Mouse (Mus musculus): ENCODE results near the gene Rundc1.
"Not testable (repeated sequence)": the region's sequence is repeated elsewhere in the genome, so short reads cannot be mapped to it uniquely, and the experiment has no call there.

Gene Rundc1

DNA sequence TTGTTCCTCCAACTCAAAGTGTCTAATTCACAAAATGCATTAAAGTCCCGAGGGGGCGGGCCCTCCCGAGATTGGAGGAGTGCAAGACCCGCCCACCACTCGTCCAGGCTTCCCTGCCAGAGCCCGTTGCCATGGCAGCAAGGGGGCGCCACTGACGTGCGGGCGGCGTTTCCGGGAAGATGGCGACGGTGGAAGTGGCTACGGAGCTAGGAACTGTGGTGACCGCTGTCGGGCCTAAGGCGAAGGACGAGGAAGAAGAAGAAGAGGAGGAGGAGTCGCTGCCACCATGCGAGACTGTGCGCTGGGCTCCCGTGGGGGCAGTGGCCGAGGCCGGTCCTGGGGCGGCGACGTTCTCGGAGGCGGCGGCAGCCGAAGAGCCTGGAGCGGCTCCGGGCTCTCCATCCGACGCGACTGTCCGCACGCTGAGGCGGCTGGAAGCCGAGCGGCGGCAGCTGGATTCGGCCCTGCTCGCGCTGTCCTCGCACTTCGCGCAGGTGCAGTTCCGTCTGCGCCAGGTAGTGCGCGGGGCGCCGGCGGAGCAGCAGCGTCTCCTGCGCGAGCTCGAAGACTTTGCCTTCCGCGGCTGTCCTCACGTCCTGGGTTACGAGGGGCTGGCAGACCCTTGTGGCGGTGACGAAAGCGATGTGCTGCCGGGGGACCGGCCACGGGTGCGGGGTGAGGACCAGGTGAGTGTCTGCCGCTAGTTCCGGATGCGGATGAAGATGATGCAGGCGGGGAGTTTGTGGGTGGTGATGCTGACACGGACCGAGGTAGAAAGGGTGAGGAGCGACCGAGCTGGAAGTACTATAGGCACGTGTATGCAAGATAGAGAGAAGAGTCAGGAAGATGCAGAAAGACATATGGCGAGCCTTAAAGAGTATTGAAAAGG is at the start of gene Rundc1, which contains the start of gene Ptges3l:
Gene Rundc1, plus strand, starts transcription at position 161 of the 889 bp plus-strand sequence.
Gene Ptges3l, minus strand, starts transcription at position 409 of the 889 bp plus-strand sequence.
- in situ Hi-C loops (cut with MboI, MseI): no loop called here

DNA sequence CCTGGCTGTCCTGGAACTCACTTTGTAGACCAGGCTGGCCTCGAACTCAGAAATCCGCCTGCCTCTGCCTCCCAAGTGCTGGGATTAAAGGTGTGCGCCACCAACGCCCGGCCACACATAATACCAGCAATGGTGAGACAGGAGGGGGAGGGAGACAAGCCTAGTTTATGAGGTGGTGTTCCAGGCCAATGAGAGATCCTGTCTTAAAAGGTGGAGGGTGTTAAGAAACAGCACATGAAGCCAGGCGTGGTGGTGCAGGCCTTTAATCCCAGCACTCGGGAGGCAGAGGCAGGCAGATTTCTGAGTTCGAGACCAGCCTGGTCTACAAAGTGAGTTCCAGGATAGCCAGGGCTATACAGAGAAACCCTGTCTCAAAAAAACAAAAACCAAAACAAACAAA is 46.7 kb upstream of the Rundc1 start:
- in situ Hi-C loops (cut with MboI, MseI): not testable (repeated sequence)

DNA sequence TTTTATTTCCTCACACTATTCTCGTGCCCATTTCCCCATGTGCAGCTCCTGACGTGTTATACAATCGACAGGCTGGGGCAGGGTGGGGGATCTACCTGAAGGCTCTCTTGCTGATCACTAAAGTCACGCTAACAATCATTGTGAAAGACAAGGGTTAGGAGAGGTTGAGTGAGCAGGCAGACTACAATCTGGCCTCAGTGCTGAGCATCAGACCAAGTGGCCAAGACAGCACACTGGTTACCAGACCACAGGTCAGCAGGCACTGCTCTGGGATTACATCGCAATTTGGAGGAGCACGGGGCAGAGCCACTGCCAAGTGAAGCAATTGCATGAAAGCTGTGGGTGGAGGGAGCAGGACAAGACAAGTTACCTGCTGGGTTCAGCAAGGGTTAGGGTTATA is 46.0 kb upstream of the Rundc1 start:
- in situ Hi-C loops (cut with MboI, MseI): no loop called here

DNA sequence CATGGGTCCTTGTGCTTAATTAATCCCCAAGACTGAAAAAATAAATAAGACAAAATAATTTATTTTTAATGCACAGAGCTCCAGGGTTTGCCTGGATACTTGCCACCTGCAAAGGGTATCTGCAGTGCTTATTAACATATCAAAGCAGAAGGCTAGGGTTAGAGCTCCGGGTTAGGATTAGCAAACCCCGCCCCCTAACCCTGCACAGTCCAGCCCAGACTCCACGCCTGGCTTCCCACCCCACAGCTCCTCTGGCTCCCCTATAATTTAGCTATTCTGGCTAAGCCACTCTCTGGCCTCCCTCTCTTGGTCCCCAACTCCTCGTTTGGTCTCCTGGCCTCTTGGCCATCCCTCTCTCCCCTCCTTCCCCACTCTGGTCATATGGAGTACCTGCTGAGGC is 43.1 kb upstream of the Rundc1 start:
- in situ Hi-C loops (cut with MboI, MseI): no loop called here

GRCm38 (mm10) chr11:101395110-101395509 is 29.8 kb upstream of the Rundc1 start:
- in situ Hi-C loops (cut with MboI, MseI): no loop called here

- in situ Hi-C loops (cut with MboI, MseI): no loop called here
Observed at GRCm38 (mm10) chr11:101415306-101415705, 9.6 kb upstream of the Rundc1 start.

GRCm38 (mm10) chr11:101416433-101417100 is 8.3 kb upstream of the Rundc1 start:
- in situ Hi-C loops (cut with MboI, MseI): no loop called here

DNA sequence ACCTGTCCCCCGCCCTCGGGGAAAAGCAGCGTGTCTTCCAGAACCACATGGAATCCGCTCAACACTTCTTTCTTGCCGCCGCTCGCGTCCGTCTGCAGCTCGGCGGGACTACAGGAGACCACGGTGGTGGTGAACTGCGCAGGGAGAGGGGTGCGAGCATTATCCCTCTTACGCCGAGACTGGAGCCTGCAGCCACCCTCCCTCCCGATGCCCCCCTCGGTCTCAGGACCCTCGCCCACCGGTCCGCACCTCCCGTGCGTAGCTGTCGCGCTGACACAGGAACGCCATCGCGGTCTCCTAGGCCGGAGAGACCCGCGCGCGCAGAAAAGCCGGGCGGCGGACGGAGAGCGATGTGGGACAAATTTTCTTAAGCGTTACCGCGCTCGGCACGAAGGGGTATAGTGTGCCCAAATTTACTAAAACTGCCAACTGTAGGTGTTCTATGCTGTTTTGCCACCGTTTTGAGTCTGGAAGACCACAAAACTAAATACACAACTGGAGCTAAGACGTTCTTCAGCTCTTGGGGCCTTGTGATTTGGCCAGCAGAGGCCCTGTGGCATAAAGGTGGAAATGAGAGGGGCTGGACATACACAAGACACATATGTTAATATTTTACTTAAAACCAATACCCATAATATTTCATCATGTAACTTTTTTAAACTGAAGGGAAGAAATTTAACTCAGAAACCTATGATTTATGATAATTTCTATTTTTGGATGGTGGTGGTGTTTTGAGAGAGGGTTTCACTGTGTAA is 7.6 kb upstream of the Rundc1 start, which contains the start of gene Aarsd1:
Gene Aarsd1, minus strand, starts transcription at position 515 of the 755 bp plus-strand sequence.
- in situ Hi-C loops (cut with MboI, MseI): no loop called here

DNA sequence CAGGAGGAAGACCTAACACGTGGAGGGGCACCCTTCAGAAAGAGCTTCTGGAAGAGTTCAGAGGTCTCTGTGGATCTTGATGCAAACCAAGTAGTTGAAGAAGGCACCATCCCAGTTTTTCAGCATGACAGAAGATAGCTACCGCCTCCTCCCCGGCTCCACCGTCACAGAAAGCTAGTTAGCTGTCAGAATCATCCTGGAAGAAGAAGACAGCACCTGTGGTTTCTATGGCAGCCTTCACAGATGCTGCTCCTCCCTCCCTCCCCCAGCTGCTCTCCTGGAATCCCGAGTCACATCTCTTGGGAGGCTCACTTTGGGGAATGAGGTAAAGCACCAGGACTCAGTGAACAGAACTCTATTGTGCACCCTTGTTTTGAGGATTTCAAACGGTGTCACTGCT is 5.9 kb upstream of the Rundc1 start:
- in situ Hi-C loops (cut with MboI, MseI): no loop called here

DNA sequence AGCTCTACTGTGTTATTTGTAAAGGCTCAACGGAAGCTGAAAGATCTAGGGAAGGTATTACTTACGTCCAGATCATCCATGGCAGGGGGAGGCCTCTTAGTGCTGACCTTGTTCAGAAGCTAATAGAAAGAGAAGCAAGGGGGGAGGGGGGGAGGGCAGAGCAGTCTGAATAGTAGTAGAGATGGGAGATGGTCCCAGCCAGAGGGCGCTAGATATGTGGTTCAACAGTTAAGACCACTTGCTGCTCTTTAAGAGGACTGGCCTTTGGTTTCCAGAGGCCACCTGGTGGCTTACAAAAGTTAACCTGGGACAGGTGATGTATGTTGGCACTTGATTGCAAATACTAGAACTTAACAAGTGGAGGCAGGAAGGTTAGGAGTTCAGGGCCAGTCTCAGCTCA is 5.3 kb upstream of the Rundc1 start:
- in situ Hi-C loops (cut with MboI, MseI): no loop called here

- in situ Hi-C loops (cut with MboI, MseI): no loop called here
Observed at GRCm38 (mm10) chr11:101420148-101420547, 4.7 kb upstream of the Rundc1 start.

DNA sequence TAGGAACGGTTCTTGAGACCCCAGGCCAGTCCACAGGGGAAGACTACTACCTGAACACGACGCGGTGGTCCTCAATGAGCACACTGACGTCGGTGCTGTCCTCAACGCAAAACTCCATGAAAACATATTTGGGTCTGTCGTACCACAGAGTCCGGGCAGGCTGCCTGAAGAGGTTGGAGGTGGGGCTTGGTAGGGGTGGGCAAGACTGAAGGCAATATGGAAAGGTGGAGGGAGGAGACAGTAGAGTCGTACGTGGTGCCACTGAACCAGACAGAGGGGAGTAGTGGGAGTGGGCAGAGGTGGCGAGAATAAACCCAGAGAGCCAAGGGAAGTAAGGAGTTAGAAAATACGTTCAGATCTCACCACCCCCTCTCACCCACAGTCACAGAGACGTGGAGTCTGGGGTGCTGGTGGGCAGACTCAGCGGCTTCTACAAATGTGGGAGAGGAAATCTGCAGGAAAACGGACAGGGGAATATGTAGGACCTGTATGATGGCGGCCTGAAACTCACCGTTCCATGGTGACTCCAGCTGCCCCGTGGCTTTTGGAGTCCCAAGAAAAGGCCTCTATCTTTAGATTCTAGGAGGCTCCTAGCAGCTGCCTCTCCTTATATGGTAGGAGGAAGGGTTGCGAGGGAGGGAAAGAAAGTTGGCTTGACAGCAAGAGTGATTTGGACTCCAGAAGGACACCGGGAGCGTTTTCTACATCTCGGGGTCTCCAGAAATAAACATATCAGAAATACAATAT is 607 bp upstream of the Rundc1 start, which contains the start of gene Gm27029:
Gene Gm27029, minus strand, starts transcription at position 692 of the 747 bp plus-strand sequence.
- in situ Hi-C loops (cut with MboI, MseI): no loop called here

- in situ Hi-C loops (cut with MboI, MseI): no loop called here
Observed at GRCm38 (mm10) chr11:101426165-101426564, 1.3 kb downstream of the Rundc1 start.

DNA sequence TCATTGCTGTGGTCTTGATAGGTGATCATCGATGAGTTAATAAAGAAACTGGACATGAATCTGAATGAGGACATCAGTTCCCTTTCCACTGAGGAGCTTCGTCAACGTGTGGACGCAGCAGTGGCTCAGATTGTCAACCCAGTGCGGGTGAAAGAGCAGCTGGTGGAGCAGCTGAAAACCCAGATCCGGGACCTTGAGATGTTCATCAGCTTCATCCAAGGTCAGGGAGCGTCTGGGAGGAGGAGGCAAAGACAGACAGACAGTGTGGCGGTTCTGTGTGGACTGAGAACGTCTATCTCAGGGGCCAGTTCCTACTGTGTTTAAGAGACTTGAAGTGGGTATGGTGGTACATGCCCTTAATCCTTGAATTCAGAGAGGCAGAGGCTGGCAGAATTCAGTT is 6.4 kb downstream of the Rundc1 start:
- in situ Hi-C loops (cut with MboI, MseI): no loop called here

GRCm38 (mm10) chr11:101433396-101433795 is 8.5 kb downstream of the Rundc1 start:
- in situ Hi-C loops (cut with MboI, MseI): no loop called here

DNA sequence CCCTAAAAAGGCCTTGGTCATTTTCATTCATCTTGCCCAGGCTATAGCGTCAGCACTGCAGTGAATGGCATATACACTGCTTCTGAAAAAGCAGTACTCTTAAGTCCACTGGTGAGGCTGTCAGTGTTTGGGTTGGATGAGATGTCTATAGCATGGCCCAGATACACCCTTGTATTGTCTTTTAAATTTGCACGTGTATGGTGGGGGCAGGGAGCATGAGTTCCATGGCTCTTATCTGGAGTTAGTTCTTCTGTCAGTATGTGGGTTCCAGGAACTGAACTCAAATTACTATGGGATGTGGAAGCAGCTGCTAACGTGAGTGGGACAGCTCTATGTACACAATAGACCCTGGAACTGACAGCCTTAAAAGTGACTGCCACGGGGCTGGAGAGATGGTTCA is 10.9 kb downstream of the Rundc1 start:
- in situ Hi-C loops (cut with MboI, MseI): no loop called here

DNA sequence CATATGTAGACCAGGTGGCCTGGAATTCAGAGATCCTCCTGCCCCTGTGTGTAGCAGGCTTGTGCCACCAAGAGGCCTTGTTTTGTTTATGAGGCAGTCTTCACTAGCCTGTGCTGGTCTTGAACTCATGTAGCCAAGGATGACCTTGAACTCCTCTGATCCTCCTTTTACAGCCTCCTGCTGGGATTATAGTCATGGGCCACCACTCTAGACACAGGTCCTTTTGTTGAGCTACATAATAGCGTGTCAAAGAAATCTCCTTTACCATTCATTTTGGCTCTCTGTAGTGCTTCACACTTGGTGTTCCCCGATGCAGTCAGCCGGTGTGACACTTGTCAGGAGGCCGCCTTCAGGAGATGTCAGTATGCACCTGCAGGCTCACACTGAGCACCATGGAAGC is 12.0 kb downstream of the Rundc1 start:
- in situ Hi-C loops (cut with MboI, MseI): no loop called here

DNA sequence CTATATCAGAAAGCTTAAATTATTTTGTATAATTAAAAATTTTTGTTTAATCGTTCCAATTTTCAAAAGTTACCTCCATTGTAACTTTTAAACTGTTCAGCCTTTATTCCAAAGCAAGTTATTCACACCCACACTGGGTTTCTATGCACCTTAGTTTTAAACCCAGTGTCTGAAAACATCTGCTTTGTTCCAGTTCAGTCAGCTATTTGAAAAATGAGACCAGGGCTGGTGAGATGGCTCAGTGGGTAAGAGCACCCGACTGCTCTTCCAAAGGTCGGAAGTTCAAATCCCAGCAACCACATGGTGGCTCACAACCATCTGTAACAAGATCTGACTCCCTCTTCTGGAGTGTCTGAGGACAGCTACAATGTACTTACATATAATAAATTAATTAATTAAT is 13.1 kb downstream of the Rundc1 start:
- in situ Hi-C loops (cut with MboI, MseI): not testable (repeated sequence)

GRCm38 (mm10) chr11:101441450-101442126 is 16.7 kb downstream of the Rundc1 start:
- in situ Hi-C loops (cut with MboI, MseI): not testable (repeated sequence)

- in situ Hi-C loops (cut with MboI, MseI): no loop called here
Observed at GRCm38 (mm10) chr11:101442127-101442693, 17.3 kb downstream of the Rundc1 start, which contains the start of gene Rpl27. Rpl27 (plus strand) TSS chr11:101442298.

All from T-helper 2 cell (primary cell).